Mouse (Mus musculus): ENCODE measurements at regions not wholly inside any gene's neighbourhood (a gene's known extent, or its start where the extent isn't known, plus 50 kb on each side); places are given as distances from the start of the nearest gene placed in this dataset.
A peak's percentile ranks its signal among the peaks of the same experiment; 100 is the strongest.

DNA sequence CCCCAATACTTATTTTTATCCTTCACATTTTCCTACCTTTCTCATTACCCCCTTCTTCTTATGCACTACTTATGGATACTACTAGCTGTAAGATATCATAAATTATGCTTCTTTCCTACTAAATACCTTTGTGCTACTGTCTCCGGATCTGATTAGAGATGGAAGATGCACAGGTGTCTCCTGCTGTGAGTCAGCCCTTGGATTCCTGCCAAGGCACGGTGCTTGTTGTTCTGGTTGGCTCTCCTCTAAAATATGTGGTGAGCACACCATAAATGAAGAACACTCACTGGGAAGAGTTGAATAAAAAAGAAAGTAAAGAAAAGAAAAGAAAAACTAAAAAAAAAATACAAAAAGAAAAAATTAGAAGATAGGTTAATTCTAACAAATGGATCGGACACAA, 181.5 kb upstream of the Tnc start:
- DNase-seq (ENCODE audit: low spot score) (peak; percentile 54), ATAC-seq (ENCODE audit: low read depth) (no peak)
- 63% methylated on average over 3 of the region's 3 CpGs for WGBS
- H3K9me3 ChIP-seq (ENCODE audit: control insufficient read depth, low read length), result no peaks in the 10 kb centered on the region
- H3K4me1 ChIP-seq (ENCODE audit: control insufficient read depth, insufficient read depth, low read length), result no peaks in the 10 kb centered on the region
- no peak overlapping the region for H3K27ac ChIP-seq (replicated peaks; ENCODE audit: low read depth, low read length)
- no peak overlapping the region for H3K4me2 ChIP-seq (ENCODE audit: low read depth, low read length)
- no peaks in the 10 kb centered on the region for H3K36me3 ChIP-seq (ENCODE audit: control insufficient read depth, insufficient read depth, low read length)
- H3K27me3 ChIP-seq (replicated peaks; ENCODE audit: control insufficient read depth, insufficient read depth, low read length), result no peaks in the 10 kb centered on the region
- H3K4me3 ChIP-seq (ENCODE audit: low read depth, low read length), result no peak overlapping the region
- no peak overlapping the region for H3K9ac ChIP-seq (ENCODE audit: low read depth, low read length)

DNA sequence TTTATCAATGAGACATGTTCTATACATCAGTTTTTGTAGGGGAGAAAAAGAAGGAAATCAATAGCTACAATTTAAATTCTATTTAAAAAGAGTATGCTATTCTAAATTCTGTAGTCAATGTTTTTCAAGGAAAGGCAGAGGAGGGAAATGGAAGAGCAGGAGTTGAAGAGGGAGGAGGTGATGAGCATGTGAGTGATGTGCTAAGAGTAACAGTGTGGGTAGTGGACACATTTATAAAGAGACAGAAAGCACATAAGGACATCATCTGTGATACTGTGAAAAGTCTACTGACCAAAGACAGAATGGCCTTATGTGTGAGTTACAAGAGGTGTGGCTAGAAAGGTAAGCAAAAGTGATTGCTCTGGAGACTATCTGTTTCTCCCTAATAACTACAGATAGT, 179.8 kb upstream of the Tnc start:
- no peak for ATAC-seq (ENCODE audit: low read depth)
- H3K9ac ChIP-seq (ENCODE audit: low read depth, low read length), result no peak overlapping the region
- DNase-seq (ENCODE audit: low spot score), result no peak
- H3K27ac ChIP-seq (replicated peaks; ENCODE audit: low read depth, low read length), result no peak overlapping the region
- H3K4me1 ChIP-seq (ENCODE audit: control insufficient read depth, insufficient read depth, low read length), result no peaks in the 10 kb centered on the region
- no peak overlapping the region for H3K4me3 ChIP-seq (ENCODE audit: low read depth, low read length)
- H3K36me3 ChIP-seq (ENCODE audit: control insufficient read depth, insufficient read depth, low read length), result no peaks in the 10 kb centered on the region
- H3K9me3 ChIP-seq (ENCODE audit: control insufficient read depth, low read length), result no peaks in the 10 kb centered on the region
- no peaks in the 10 kb centered on the region for H3K27me3 ChIP-seq (replicated peaks; ENCODE audit: control insufficient read depth, insufficient read depth, low read length)
- H3K4me2 ChIP-seq (ENCODE audit: low read depth, low read length), result no peak overlapping the region

DNA sequence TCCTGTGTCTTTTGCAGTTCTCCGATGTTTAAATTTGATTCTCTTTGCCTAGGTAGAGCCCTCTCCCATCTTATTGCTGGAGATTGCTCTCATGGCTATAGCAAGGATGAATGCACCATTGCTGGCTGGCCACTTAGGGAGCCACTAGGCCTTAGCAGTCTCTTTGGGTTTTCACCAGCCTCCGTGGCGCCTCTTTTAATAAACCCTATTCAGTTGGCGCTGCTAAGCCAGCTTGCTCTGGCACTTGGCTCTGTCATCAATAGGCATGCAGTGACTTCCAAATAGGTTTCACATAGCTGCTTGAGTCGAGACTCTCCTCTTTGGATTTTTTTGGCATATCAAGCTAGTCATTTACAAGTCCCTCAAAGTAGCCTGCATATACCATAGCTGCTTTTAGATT, 178.1 kb upstream of the Tnc start:
- 91% methylated on average over 5 of the region's 5 CpGs for WGBS

DNA sequence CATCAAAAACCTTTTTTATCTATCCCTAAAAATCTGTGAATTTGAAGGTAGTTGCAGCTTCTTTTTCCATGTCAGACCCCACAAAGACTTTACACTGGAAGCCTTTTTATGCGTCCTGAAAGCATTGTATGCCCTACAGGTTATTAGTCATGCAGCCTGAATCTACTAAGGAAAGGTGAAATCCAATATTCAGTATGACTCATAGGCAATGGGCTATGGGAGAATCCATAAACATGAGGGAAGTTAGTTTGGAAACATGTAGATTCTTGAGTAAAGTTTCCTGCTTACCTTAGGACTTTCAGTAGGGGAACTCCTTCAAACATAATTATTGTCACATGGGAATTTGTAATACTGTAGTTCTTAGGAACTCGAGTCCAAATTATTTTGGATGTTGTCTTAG, 173.0 kb upstream of the Tnc start:
- no peak for DNase-seq (ENCODE audit: low spot score)
- no peaks in the 10 kb centered on the region for H3K36me3 ChIP-seq (ENCODE audit: control insufficient read depth, insufficient read depth, low read length)
- no peak overlapping the region for H3K9ac ChIP-seq (ENCODE audit: low read depth, low read length)
- no peak for ATAC-seq (ENCODE audit: low read depth)
- H3K4me3 ChIP-seq (ENCODE audit: low read depth, low read length), result no peak overlapping the region
- no peaks in the 10 kb centered on the region for H3K27me3 ChIP-seq (replicated peaks; ENCODE audit: control insufficient read depth, insufficient read depth, low read length)
- H3K4me2 ChIP-seq (ENCODE audit: low read depth, low read length), result no peak overlapping the region
- 45% methylated on average over 2 of the region's 2 CpGs for WGBS
- H3K27ac ChIP-seq (replicated peaks; ENCODE audit: low read depth, low read length), result no peak overlapping the region
- H3K9me3 ChIP-seq (ENCODE audit: control insufficient read depth, low read length), result no peaks in the 10 kb centered on the region
- H3K4me1 ChIP-seq (ENCODE audit: control insufficient read depth, insufficient read depth, low read length), result no peaks in the 10 kb centered on the region

More for the DNA sequence above, 178.1 kb upstream of the Tnc start:
- H3K4me3 ChIP-seq (ENCODE audit: low read depth, low read length), result no peak overlapping the region
- H3K4me1 ChIP-seq (ENCODE audit: control insufficient read depth, insufficient read depth, low read length), result no peaks in the 10 kb centered on the region
- H3K27me3 ChIP-seq (replicated peaks; ENCODE audit: control insufficient read depth, insufficient read depth, low read length), result no peaks in the 10 kb centered on the region
- H3K36me3 ChIP-seq (ENCODE audit: control insufficient read depth, insufficient read depth, low read length), result no peaks in the 10 kb centered on the region
- DNase-seq (ENCODE audit: low spot score) (no peak), ATAC-seq (ENCODE audit: low read depth) (no peak)
- no peak overlapping the region for H3K9ac ChIP-seq (ENCODE audit: low read depth, low read length)
- H3K4me2 ChIP-seq (ENCODE audit: low read depth, low read length), result no peak overlapping the region
- no peaks in the 10 kb centered on the region for H3K9me3 ChIP-seq (ENCODE audit: control insufficient read depth, low read length)
- H3K27ac ChIP-seq (replicated peaks; ENCODE audit: low read depth, low read length), result no peak overlapping the region

DNA sequence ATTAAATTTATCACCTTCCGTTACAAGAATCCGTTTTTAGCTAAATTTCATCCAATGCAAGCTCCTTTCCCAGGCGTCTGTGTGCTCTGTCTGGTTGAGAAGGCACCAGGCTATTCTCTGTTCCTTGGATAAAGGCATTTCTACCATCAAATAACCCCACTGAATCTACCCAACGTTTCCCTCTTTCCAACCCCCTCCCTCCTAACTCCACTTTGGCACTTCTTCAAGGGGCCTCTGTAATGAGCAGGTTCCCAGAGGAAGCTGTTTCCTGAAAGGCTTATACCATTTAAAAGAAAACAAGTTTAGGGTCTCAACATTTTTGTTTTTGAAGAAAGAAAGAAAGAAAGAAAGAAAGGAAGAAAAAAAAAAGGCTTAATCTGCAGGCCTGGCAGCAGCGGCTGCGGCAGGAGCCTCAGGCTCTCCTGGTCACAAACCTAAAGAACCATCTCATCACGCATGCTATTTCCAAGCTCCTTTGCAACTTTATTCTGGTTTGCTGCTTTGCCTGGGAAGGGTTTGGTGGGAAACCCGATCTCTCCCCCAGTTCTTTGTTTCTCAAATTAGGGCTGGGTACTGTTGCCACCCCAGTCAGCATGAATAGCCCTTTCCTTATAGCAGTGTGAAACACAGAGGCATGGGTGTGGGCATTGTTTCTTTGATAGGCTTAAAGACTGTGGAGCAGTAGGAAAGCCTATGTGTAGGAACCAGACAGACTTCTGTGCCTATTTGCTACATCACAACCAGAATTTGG, 160.5 kb upstream of the Tnc start:
- peak overlapping the region; percentile 45; the same call in 1 of the 2 replicates for H3K27ac ChIP-seq (replicated peaks; ENCODE audit: low read depth, low read length)

DNA sequence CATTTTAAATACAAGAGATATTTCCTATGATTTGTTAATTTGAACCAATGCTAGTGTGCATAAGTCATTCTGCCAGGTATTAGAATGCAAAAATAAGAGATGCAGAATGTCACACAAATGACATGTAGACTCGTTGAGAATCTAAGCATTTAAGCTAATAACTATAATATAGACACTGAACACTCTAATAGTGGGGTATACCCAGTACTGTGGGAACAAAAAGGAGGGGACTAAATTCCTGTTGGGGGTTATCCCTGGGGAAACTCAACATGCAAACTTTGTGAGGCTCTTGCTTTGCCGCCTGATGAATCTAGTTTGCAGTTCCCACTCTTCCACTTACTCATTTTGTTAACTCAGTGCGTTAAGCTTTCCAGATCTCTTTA, 154.0 kb upstream of the Tnc start:
- Histone ChIP-seq H3K9ac (ENCODE audit: low read depth, low read length) (no peak overlapping the region), H3K9me3 (ENCODE audit: control insufficient read depth, low read length) (no peaks in the 10 kb centered on the region), H3K36me3 (ENCODE audit: control insufficient read depth, insufficient read depth, low read length) (no peaks in the 10 kb centered on the region), H3K27me3 (replicated peaks; ENCODE audit: control insufficient read depth, insufficient read depth, low read length) (no peaks in the 10 kb centered on the region), H3K4me3 (ENCODE audit: low read depth, low read length) (no peak overlapping the region), H3K27ac (replicated peaks; ENCODE audit: low read depth, low read length) (no peak overlapping the region), H3K4me1 (ENCODE audit: control insufficient read depth, insufficient read depth, low read length) (no peaks in the 10 kb centered on the region), H3K4me2 (ENCODE audit: low read depth, low read length) (no peak overlapping the region)
- WGBS, result 80% methylated on average over 3 of the region's 3 CpGs
- ATAC-seq (ENCODE audit: low read depth) (no peak), DNase-seq (ENCODE audit: low spot score) (no peak)

More for the DNA sequence above, 160.5 kb upstream of the Tnc start:
- no peaks in the 10 kb centered on the region for H3K4me1 ChIP-seq (ENCODE audit: control insufficient read depth, insufficient read depth, low read length)
- no peak overlapping the region for H3K9ac ChIP-seq (ENCODE audit: low read depth, low read length)
- H3K4me2 ChIP-seq (ENCODE audit: low read depth, low read length), result no peak overlapping the region
- DNase-seq (ENCODE audit: low spot score) (peak; percentile 51), ATAC-seq (ENCODE audit: low read depth) (peak; percentile 77; the same call in 1 of the 2 replicates)
- H3K27me3 ChIP-seq (replicated peaks; ENCODE audit: control insufficient read depth, insufficient read depth, low read length), result no peaks in the 10 kb centered on the region
- H3K36me3 ChIP-seq (ENCODE audit: control insufficient read depth, insufficient read depth, low read length), result no peaks in the 10 kb centered on the region
- H3K4me3 ChIP-seq (ENCODE audit: low read depth, low read length), result no peak overlapping the region
- WGBS, result 30% methylated on average over 8 of the region's 8 CpGs
- H3K9me3 ChIP-seq (ENCODE audit: control insufficient read depth, low read length), result no peaks in the 10 kb centered on the region

DNA sequence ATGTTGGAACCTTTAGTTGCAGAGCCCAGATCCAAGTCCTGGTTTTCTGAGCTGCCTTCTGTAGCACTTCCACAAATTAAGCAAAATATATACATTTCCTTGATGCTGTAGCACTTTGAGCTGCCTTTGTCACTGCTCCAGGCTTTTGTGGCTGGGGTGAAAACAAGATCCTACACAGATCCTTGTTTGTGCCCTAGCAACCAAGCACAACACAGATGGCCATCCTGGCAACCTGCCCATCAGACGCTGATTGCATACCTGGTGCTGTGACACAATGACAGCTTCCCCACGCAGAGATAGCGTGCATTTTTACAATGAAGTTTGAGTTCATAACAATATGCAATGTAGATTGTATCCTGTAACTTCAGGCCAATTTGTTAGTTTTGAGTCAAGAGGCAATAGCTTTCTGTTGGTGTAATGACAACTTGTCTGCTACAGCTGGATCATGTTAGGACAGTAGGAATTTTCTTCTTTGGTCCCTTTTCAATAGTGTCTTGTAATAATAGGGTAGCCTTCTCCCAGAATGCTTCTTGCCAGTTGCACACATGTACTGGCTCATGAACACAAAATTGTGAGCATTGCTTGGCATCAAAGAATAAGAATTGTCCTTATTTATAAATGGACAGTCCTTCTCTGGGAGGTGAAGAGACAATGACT, 153.5 kb upstream of the Tnc start:
- no peak overlapping the region for H3K9ac ChIP-seq (ENCODE audit: low read depth, low read length)
- H3K36me3 ChIP-seq (ENCODE audit: control insufficient read depth, insufficient read depth, low read length), result no peaks in the 10 kb centered on the region
- H3K4me1 ChIP-seq (ENCODE audit: control insufficient read depth, insufficient read depth, low read length), result no peaks in the 10 kb centered on the region
- no peaks in the 10 kb centered on the region for H3K27me3 ChIP-seq (replicated peaks; ENCODE audit: control insufficient read depth, insufficient read depth, low read length)
- 48% methylated on average over 3 of the region's 3 CpGs for WGBS
- peak; percentile 78; the same call in 1 of the 2 replicates for ATAC-seq (ENCODE audit: low read depth)
- H3K4me3 ChIP-seq (ENCODE audit: low read depth, low read length), result no peak overlapping the region
- DNase-seq (ENCODE audit: low spot score), result peak; percentile 73
- no peak overlapping the region for H3K4me2 ChIP-seq (ENCODE audit: low read depth, low read length)
- no peak overlapping the region for H3K27ac ChIP-seq (replicated peaks; ENCODE audit: low read depth, low read length)
- H3K9me3 ChIP-seq (ENCODE audit: control insufficient read depth, low read length), result no peaks in the 10 kb centered on the region

DNA sequence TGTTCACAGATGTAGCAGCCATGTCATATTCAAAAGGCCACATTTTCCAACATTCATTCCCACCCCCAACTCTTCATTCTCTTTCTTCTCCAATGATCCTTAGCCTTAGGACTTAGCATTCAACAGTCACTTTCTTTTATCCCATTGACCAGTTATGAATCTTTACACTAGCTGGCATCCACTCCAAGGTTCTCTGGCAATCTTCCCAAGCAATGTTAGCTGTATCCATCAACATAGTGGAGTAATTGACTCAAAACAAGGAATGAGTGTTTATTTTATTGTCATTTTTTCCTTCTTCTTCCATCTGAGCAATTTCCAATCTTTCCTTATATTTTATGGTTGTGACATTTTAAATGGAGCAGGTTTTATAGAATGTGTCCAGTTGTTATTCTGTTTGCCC, 138.2 kb upstream of the Tnc start:
- Histone ChIP-seq H3K4me2 (ENCODE audit: low read depth, low read length) (no peak overlapping the region), H3K4me3 (ENCODE audit: low read depth, low read length) (no peak overlapping the region), H3K9me3 (ENCODE audit: control insufficient read depth, low read length) (no peaks in the 10 kb centered on the region), H3K36me3 (ENCODE audit: control insufficient read depth, insufficient read depth, low read length) (no peaks in the 10 kb centered on the region), H3K27ac (replicated peaks; ENCODE audit: low read depth, low read length) (no peak overlapping the region), H3K9ac (ENCODE audit: low read depth, low read length) (no peak overlapping the region), H3K4me1 (ENCODE audit: control insufficient read depth, insufficient read depth, low read length) (no peaks in the 10 kb centered on the region), H3K27me3 (replicated peaks; ENCODE audit: control insufficient read depth, insufficient read depth, low read length) (no peaks in the 10 kb centered on the region)
- ATAC-seq (ENCODE audit: low read depth) (no peak), DNase-seq (ENCODE audit: low spot score) (no peak)

DNA sequence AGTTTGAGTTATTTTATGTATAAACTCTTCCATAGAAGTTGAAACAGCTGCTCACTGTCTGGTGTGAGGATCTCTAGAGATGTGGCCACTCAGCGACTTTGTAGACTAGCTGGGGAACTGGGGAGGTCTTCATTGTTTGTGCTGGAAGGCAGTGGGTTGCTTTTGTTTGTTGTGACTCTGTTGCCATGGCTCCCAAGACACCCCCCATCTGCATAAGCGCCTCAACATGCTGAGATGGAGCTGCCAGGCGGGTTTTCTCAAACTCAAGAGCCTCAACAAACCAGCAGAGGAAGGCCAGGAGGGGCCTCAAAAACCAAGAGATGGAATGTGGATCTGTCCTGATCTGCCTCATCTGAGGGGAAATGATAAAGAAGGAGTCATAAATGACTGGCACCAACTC, 129.1 kb upstream of the Tnc start:
- DNase-seq (ENCODE audit: low spot score) (peak; percentile 67), ATAC-seq (ENCODE audit: low read depth) (peak; percentile 53; the same call in 1 of the 2 replicates)
- H3K36me3 ChIP-seq (ENCODE audit: control insufficient read depth, insufficient read depth, low read length), result no peaks in the 10 kb centered on the region
- 42% methylated on average over 3 of the region's 3 CpGs for WGBS
- no peak overlapping the region for H3K9ac ChIP-seq (ENCODE audit: low read depth, low read length)
- no peaks in the 10 kb centered on the region for H3K4me1 ChIP-seq (ENCODE audit: control insufficient read depth, insufficient read depth, low read length)
- H3K27ac ChIP-seq (replicated peaks; ENCODE audit: low read depth, low read length), result no peak overlapping the region
- H3K27me3 ChIP-seq (replicated peaks; ENCODE audit: control insufficient read depth, insufficient read depth, low read length), result no peaks in the 10 kb centered on the region
- H3K9me3 ChIP-seq (ENCODE audit: control insufficient read depth, low read length), result no peaks in the 10 kb centered on the region
- H3K4me2 ChIP-seq (ENCODE audit: low read depth, low read length), result no peak overlapping the region
- H3K4me3 ChIP-seq (ENCODE audit: low read depth, low read length), result no peak overlapping the region

All from embryonic facial prominence, embryonic 14.5 days (tissue).